Mouse (Mus musculus): Measurements from ENCODE around the gene Mettl25. TPM values are rescaled to one million over a fixed set of nuclear protein-coding genes. Genes with fewer than 3 reads are reported as not detected.

Mettl25 gene
- polyA plus RNA-seq (2016; fragmentation: Nextera tagmentation; extraction: Ambion mirVana), result 13.6 and 15.8 TPM in 2 replicates

DNA sequence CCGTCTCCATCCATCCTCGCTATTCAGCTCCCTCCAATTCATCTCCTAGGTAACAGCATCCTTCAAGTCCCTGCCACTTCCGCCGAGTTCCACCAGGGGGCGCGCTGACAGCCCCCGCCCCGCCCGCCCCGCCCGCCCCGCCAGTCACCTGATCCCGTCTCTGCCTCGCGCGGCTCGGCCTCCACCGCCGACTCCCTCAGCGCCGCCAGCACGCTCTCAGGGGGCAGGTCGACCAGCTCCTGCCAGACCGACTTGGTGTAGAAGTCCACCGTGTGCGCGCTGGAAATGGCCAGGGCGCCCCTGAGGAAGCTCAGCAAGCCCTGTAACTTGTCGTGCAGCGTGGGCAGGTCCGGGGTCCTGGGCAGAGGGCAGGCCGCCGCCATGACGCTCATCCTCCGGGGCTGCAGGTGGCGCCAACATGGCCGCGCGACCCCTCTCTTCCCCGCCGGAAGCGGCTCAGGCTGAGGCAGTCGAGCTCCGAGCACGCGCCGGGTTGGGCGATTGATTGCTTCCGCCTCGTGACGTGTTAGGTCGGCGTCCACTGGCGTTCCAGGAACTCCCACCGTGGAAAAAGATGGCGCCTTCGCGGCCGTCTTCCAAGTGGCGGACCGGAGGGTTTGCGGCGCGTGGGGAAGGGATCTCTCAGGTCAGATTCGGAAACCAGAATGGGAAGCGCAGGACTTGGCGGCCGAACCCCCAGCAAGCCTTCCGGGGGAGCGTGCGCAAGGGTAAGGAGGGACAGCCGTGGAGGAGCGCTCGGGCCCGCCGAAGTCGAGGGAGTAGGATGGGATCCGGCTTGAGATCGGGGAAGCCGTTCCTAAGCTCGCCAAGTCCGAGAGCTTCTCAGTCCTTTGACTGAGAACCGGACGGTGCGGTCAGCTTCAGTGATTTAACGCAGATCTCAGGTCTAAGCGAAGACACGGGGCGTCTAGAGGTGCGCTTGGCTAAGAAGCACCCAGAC lies at the start of gene Mettl25, which contains the start of gene Ccdc59:
Gene Mettl25 (minus strand): TSS at position 453 of the 961 bp plus-strand sequence.
Gene Ccdc59 (plus strand): TSS at position 140 of the 961 bp plus-strand sequence.
- peaks cover 15% of the 10 kb centered on the region for H3K4me1 ChIP-seq
- peak within 1 kb of the TSS; percentile 98 for H3K27ac ChIP-seq
- H3K27me3 ChIP-seq (ENCODE audit: poor library complexity, severe bottlenecking), result no peaks in the 10 kb centered on the region
- peaks cover 38% of the 10 kb centered on the region for H3K36me3 ChIP-seq (replicated peaks)
- peak; percentile 96 for DNase-seq (ENCODE audit: extremely low spot score, low spot score)
- H3K4me3 ChIP-seq, result peak within 1 kb of the TSS; percentile 83
- under 1% methylated on average over 89 of the region's 90 CpGs for WGBS
- H3K9me3 ChIP-seq, result no peaks in the 10 kb centered on the region

DNA sequence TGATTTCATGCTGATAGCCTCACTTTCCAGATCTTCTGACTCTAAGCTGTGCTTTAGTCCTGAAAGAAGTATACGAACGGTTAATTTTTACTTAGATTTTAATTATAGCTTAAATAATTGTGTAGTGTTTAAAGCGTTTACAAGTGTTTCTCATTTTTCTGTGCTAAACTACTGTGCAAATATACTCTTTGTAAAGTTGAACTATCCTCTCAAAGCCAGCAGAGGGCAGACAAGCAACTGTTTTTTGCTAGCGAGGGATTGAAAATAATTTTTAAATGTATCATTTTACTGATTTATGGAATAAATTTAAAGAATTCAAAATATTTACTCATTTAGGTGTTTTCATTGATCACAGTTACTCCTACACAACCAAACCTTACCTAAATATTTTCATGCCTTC lies 26.1 kb upstream of the Mettl25 start:
- Histone ChIP-seq H3K36me3 (replicated peaks) (no peaks in the 10 kb centered on the region), H3K4me3 (no peak overlapping the region), H3K4me1 (no peaks in the 10 kb centered on the region), H3K9me3 (no peaks in the 10 kb centered on the region), H3K27me3 (ENCODE audit: poor library complexity, severe bottlenecking) (no peaks in the 10 kb centered on the region), H3K27ac (no peak overlapping the region)
- DNase-seq (ENCODE audit: extremely low spot score, low spot score), result no peak
- 60% methylated on average over 4 of the region's 4 CpGs for WGBS

DNA sequence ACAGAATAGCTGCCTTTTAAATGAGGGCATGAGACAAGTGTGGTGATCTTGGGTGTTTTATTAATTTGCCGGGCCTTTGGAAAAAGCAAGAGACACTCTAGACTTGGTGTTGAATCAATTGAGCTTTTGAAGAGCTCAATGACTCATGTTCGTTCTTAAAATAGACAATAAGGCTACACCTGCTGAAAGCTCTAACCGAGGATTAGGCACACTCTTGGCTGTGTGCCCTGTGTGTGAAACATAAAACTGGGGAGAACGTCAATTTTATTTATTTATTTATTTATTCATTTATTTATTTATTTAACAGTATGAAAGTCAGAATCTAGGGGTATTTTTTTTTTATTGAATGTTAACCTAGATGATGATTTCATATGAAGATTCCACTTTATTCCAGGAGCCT lies 10.0 kb upstream of the Mettl25 start:
- no peak for DNase-seq (ENCODE audit: extremely low spot score, low spot score)
- whole genome bisulfite sequencing, result 91% methylated on average over 4 of the region's 4 CpGs
- H3K27me3 ChIP-seq (ENCODE audit: poor library complexity, severe bottlenecking), result no peaks in the 10 kb centered on the region
- no peak overlapping the region for H3K4me3 ChIP-seq
- peaks cover 51% of the 10 kb centered on the region for H3K36me3 ChIP-seq (replicated peaks)
- H3K4me1 ChIP-seq, result no peaks in the 10 kb centered on the region
- no peak overlapping the region for H3K27ac ChIP-seq
- H3K9me3 ChIP-seq, result no peaks in the 10 kb centered on the region

DNA sequence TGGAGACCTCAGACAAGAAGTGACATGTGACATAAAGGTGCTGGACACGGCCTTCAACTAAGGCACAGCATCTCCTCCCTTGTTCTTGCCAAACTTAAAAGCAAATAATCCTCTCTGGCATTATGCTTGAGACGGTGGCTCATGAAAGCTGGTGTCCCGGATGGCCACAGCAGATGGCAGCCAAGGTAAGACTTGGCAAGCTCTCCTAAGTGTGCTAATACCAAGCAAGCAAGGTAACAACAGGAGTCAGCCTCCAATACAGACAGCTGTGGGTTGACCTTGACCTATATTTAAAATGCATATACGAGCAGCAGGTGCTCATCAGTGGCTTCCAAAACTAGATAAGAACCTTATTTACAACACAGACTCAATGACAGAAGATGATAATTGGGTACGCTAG lies 9.1 kb upstream of the Mettl25 start:
- no peaks in the 10 kb centered on the region for H3K27me3 ChIP-seq (ENCODE audit: poor library complexity, severe bottlenecking)
- 93% methylated on average over 5 of the region's 5 CpGs for WGBS
- no peaks in the 10 kb centered on the region for H3K4me1 ChIP-seq
- no peak for DNase-seq (ENCODE audit: extremely low spot score, low spot score)
- no peak overlapping the region for H3K27ac ChIP-seq
- H3K4me3 ChIP-seq, result no peak overlapping the region
- H3K36me3 ChIP-seq (replicated peaks), result peaks cover 60% of the 10 kb centered on the region
- H3K9me3 ChIP-seq, result no peaks in the 10 kb centered on the region

DNA sequence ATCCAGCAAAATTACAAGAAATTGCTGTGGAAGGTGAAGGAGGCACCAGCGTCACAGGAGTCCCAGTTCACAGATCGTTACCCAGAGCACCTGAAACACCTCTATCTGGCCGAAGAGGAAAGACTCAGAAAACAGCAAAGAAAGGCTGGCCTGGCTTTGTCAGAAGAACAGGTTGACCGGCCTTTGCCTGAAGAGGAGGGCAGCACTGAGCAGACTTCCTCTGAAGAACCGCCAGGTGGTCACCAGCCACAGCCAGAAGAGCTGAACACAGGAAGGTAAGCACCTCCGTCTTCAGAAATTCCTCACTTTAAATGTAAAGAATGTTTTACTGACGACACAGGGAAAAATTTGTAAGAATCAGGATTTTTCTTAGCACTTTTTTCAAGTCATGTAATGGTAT lies 1.4 kb upstream of the Mettl25 start:
- Histone ChIP-seq H3K9me3 (no peaks in the 10 kb centered on the region), H3K4me1 (peaks cover 15% of the 10 kb centered on the region), H3K27ac (no peak overlapping the region), H3K4me3 (peak overlapping the region; percentile 83), H3K36me3 (replicated peaks) (peaks cover 51% of the 10 kb centered on the region), H3K27me3 (ENCODE audit: poor library complexity, severe bottlenecking) (no peaks in the 10 kb centered on the region)
- no peak for DNase-seq (ENCODE audit: extremely low spot score, low spot score)
- WGBS, result 85% methylated on average over 7 of the region's 7 CpGs

DNA sequence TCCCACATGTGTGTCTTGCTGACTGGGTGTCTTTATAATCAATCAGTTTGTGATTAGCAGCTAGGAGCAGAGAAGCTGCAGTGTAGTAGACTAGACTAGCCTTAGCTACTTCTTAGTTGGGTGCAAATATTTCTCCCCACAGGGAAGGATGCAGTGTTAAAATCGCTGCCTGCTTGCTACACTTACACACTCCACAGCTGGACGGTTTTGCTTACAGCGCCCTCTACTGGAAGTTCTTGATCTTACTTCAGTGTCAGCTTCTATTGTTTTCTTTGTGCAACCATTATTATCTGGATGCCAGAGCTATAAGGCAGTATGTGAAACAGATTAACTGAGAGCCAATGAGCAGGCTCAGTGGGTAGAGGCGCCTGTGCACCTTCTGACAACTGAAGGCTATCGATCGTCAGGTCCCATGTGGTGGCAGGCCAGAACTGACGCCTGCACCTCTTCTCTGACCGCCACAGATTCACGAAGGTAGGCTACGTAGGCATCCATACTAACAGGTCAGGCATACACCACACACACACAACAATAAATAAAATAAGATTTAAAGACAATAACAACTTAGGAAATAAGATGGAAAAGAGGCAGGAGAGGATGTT lies 6.5 kb downstream of the Mettl25 start:
- H3K4me1 ChIP-seq, result no peaks in the 10 kb centered on the region
- no peaks in the 10 kb centered on the region for H3K36me3 ChIP-seq (replicated peaks)
- H3K9me3 ChIP-seq, result no peaks in the 10 kb centered on the region
- H3K27ac ChIP-seq, result no peak overlapping the region
- 65% methylated on average over 10 of the region's 10 CpGs for WGBS
- H3K4me3 ChIP-seq, result no peak overlapping the region
- H3K27me3 ChIP-seq (ENCODE audit: poor library complexity, severe bottlenecking), result no peaks in the 10 kb centered on the region
- peak; percentile 21 for DNase-seq (ENCODE audit: extremely low spot score, low spot score)

DNA sequence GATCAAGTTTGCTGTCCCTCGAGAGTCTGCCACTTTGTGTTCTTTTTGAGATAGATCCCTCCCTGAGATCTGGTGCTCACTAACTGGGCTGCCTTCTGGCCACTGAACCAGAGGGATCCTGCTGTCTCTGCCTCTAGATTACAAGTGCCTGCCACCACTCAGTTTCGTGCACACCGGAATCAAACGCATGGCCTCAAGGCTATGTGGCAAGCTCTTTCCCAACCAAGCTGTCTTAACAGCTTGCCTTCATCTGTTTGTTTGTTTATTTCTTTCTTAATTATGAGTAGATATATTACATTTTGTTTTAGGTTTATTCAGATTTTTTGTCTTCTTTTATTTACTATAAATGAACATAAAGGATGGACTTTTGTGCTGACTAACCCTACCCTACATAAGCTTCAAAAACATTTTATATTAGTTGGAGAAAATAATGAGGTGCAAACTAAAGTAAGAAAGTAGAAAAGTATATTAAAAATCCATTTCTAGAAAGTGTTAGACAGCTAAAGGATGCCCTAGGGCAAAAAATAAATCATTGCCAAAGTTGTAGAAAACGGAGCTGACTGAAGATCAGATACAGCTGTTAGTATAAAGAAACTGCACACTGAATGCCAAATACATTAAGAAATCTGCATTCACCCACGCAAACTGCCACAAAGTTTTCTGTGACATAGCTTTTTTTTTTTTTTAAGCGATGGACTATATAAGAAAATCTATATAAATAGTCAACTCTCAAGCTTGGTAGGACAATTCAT lies 34.7 kb downstream of the Mettl25 start:
- no peak for DNase-seq (ENCODE audit: extremely low spot score, low spot score)
- 92% methylated on average over 7 of the region's 7 CpGs for WGBS
- Histone ChIP-seq H3K4me1 (no peaks in the 10 kb centered on the region), H3K9me3 (no peaks in the 10 kb centered on the region), H3K36me3 (replicated peaks) (0 out of 2 replicates have a peak, but pooled peaks cover 2% of the 10 kb centered on the region), H3K4me3 (no peak overlapping the region), H3K27ac (no peak overlapping the region), H3K27me3 (ENCODE audit: poor library complexity, severe bottlenecking) (no peaks in the 10 kb centered on the region)

DNA sequence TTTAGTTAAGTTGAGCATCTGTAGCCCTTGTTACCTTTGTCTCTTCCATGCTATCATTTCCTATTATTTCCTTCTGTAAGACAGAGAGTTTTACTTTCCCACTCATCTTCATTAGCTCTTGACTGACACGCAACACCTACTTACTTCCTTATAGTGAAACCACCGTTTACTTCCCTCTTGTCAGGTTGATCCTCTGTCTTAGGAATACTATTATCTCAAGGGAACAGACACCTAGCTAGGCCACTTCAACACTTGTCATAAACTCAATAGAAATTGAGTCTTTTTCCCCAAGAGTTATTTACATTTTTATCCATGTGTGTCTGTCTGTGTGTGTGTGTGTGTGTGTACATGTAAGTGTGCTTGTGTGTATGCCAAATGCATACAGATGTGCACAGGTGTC lies 37.7 kb downstream of the Mettl25 start:
- H3K27ac ChIP-seq, result no peak overlapping the region
- H3K36me3 ChIP-seq (replicated peaks), result no peaks in the 10 kb centered on the region
- no peaks in the 10 kb centered on the region for H3K27me3 ChIP-seq (ENCODE audit: poor library complexity, severe bottlenecking)
- H3K9me3 ChIP-seq, result no peaks in the 10 kb centered on the region
- H3K4me1 ChIP-seq, result no peaks in the 10 kb centered on the region
- no peak for DNase-seq (ENCODE audit: extremely low spot score, low spot score)
- 94% methylated on average over 2 of the region's 2 CpGs for WGBS
- H3K4me3 ChIP-seq, result no peak overlapping the region

DNA sequence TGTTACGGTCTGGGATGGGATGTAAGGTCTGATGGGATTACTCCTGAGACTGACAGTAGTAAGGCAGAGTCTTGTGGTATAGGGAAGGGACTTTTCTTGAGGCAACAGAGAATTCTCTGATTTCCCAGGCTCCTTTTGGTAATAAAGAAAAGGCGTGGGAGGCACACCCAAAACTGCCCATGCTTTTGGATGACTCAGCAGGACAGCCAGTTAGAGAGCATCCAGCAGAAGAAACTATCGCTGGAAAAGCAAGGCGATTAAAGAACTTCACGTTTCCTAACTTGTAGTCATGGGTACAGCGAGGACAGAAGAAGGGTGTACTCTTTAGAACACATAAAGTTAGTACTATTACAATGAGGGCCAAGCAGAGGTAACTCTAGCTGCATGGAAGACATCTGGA lies 39.0 kb downstream of the Mettl25 start:
- Histone ChIP-seq H3K4me1 (no peaks in the 10 kb centered on the region), H3K27ac (no peak overlapping the region), H3K4me3 (no peak overlapping the region), H3K27me3 (ENCODE audit: poor library complexity, severe bottlenecking) (no peaks in the 10 kb centered on the region), H3K9me3 (no peaks in the 10 kb centered on the region), H3K36me3 (replicated peaks) (no peaks in the 10 kb centered on the region)
- WGBS, result 91% methylated on average over 6 of the region's 6 CpGs
- no peak for DNase-seq (ENCODE audit: extremely low spot score, low spot score)

DNA sequence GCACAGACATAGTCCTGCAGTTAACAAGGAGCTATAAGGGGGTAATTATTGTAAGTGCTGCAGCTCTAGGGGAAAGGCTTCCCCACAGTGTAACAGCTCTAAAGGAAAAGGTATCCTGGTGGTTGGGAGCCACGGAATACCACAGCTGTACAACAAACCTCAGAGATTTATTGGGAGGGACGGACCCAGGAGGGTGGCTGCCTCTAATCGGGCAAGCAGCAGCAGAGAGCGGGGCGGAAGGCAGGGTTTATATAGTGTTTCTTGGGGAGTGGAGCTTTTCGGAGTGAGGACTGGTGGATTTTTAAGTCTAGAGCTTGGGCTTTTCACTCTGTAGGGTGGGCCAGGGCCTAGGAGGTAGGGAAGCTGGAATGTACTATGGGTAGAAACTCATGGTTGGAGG lies 40.0 kb downstream of the Mettl25 start:
- Histone ChIP-seq H3K4me3 (no peak overlapping the region), H3K4me1 (no peaks in the 10 kb centered on the region), H3K27ac (no peak overlapping the region), H3K9me3 (no peaks in the 10 kb centered on the region), H3K27me3 (ENCODE audit: poor library complexity, severe bottlenecking) (no peaks in the 10 kb centered on the region), H3K36me3 (replicated peaks) (no peaks in the 10 kb centered on the region)
- no peak for DNase-seq (ENCODE audit: extremely low spot score, low spot score)
- 86% methylated on average over 6 of the region's 6 CpGs for WGBS

DNA sequence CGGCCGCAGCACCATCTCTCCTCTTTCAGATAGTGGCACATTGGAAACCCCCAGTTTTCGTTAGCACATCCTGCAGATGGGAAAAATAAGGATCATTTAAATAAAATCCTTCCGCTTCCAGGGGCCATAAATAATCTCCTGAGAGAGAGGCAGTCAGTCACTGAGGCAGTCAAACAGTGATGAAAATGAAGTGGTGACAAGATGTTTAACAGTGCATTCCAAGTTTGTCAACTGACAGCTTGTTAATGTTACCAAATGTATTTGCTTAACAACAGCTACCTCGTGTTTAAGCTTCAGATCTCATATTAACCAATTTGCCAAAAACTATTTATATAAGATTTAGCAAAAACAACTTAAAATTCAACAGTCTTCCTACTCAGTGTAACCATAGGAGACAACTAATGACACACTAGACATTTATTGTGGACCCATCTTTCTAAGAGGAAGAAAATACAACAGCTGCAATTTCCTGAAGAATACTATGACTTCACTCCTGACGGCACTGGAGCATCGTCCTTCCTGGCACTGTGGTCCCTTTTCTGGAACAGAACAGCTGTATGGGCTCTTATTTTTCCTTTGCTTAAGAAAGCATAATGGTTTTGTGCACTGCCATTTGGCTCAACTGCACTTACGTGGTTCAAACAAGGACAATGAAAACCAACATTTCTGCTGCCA lies 43.8 kb downstream of the Mettl25 start:
- H3K27me3 ChIP-seq (ENCODE audit: poor library complexity, severe bottlenecking), result no peaks in the 10 kb centered on the region
- no peaks in the 10 kb centered on the region for H3K4me1 ChIP-seq
- peaks cover 7% of the 10 kb centered on the region for H3K36me3 ChIP-seq (replicated peaks)
- no peak overlapping the region for H3K27ac ChIP-seq
- no peak for DNase-seq (ENCODE audit: extremely low spot score, low spot score)
- no peak overlapping the region for H3K4me3 ChIP-seq
- H3K9me3 ChIP-seq, result no peaks in the 10 kb centered on the region
- WGBS, result 91% methylated on average over 8 of the region's 8 CpGs

DNA sequence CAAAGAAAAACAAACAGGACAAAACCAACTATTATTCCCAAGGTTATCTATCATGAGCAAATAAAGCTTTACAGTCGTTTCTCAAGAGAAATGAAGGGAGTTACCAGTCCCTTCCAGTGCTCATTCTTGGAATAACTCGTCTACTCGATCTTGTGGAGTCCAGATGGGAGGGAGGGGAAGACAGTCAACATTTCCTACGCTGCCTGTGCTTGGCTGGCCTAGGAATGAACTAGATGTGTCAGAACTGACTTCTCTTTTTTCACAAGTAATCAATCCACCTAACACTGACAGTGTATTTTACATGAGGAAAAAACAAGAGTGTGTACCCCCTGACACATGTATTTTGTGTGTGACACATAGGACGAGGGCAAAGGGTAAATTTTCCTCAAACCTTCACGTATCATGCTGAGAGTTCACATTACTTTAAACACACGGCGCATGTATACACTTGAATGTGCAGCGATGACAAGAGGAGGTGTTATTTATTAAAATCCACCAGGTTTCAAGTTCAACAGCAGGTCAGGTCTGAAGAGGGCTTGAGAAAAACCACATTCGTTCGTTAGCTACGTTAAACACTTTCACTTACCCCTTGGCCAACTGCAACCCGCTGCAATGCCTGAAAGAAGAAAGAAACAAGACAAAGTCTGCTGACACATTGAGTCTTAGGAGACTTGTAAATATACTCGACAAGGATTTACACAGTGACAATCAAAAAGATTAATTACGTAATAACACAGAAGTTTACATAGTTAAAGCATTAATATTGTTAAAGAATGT lies 47.2 kb downstream of the Mettl25 start:
- Histone ChIP-seq H3K36me3 (replicated peaks) (peaks cover 7% of the 10 kb centered on the region), H3K4me1 (no peaks in the 10 kb centered on the region), H3K27me3 (ENCODE audit: poor library complexity, severe bottlenecking) (no peaks in the 10 kb centered on the region), H3K27ac (no peak overlapping the region), H3K4me3 (no peak overlapping the region), H3K9me3 (no peaks in the 10 kb centered on the region)
- WGBS, result 91% methylated on average over 15 of the region's 15 CpGs
- no peak for DNase-seq (ENCODE audit: extremely low spot score, low spot score)
